Mouse (Mus musculus): ENCODE measurements at regions not wholly inside any gene's neighbourhood (a gene's known extent, or its start where the extent isn't known, plus 50 kb on each side); places are given as distances from the start of the nearest gene placed in this dataset.

DNA sequence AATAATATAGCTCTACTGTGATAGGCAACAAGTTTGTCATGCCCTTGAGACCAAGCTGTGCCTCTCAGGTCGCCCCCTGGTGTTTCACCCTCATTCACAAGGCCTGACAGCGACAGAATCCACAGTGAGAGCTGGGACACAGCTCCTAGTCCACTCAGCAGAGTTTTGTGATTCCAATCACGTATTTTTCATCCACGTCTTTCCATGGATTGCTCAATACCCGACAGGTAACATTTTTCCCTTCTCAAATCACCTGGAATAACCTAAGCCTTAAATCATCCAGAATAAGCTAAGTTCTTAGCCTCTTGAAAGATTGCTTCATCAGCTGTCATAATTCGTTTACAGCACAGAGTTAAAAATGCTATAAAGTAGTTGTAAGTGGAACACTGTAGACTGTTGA is 211.3 kb downstream of the Ccdc91 start:
- Histone ChIP-seq H3K4me3 (replicated peaks) (no peak overlapping the region), H3K9me3 (replicated peaks) (no peaks in the 10 kb centered on the region), H3K9ac (no peak overlapping the region), H3K4me1 (replicated peaks) (no peaks in the 10 kb centered on the region), H3K27ac (replicated peaks) (no peak overlapping the region), H3K4me2 (no peak overlapping the region), H3K27me3 (no peaks in the 10 kb centered on the region), H3K36me3 (replicated peaks) (no peaks in the 10 kb centered on the region)
- no peak for ATAC-seq (ENCODE audit: insufficient read depth)
- WGBS (ENCODE audit: insufficient replicate concordance): 45% methylated on average over 6 of the region's 6 CpGs

DNA sequence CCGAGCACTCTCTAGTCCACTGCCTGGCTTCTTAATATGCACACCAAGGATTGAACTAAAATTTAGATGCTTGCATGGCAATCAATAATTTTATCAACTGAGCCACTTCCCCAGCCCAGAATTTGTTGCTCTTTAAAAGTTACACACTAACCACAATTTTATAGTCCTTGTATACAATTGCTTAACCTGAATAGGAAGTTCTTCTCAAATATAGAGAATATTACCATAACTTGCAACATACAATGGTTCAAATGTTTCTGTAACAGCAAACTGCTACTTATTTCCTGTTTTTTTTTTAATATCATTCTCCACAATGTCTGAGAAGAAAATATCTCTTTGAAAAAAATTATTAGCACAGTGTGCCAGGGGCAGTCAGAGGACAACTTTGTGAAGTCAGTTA is 222.6 kb downstream of the Ccdc91 start:
- no peaks in the 10 kb centered on the region for H3K4me1 ChIP-seq (replicated peaks)
- no peak for ATAC-seq (ENCODE audit: insufficient read depth)
- WGBS (ENCODE audit: insufficient replicate concordance): 47% methylated on average over 1 of the region's 1 CpGs

DNA sequence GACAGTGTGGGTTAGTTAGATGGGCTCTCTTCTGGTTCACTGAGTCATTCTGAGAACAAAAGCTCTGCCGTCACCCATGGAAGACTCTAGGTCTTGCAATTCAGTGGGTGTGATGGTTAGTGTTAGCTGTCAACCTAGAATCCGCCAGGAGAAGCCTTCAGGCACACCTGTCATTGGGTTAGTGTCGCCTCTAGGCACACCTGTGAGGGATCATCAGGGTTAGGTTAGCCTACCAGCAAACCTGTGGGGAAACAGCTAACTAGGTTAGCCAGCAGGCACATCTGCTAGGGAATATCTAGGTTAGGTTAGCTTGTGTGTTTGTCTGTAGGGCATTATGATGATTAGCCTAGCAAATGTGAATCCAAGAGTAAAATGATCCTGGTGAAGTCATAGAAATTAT is 223.8 kb downstream of the Ccdc91 start:
- 51% methylated on average over 3 of the region's 3 CpGs for WGBS (ENCODE audit: insufficient replicate concordance)

More for the DNA sequence above, 222.6 kb downstream of the Ccdc91 start:
- no peaks in the 10 kb centered on the region for H3K27me3 ChIP-seq
- H3K9ac ChIP-seq: no peak overlapping the region
- H3K27ac ChIP-seq (replicated peaks): no peak overlapping the region
- no peak overlapping the region for H3K4me2 ChIP-seq
- H3K4me3 ChIP-seq (replicated peaks): no peak overlapping the region
- no peaks in the 10 kb centered on the region for H3K9me3 ChIP-seq (replicated peaks)
- no peaks in the 10 kb centered on the region for H3K36me3 ChIP-seq (replicated peaks)

DNA sequence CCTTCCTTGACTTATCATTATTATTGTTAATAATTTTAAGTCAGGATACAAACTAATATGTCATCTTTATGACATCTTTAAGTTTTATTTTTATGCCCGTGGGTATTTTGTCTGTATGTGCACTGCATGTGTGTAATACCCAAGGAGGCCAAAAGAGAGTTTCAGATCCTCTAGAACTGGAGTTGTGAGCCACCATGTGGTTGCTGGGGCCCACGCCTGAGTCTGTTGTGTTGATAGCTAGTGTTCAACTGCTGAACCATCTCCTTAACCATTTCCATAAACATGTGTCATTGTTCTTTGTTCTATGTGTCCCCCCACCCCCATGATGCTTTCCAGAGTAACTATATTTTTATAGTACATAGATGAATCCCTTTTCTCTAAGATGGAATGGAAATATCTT is 225.0 kb downstream of the Ccdc91 start:
- Histone ChIP-seq H3K36me3 (replicated peaks) (no peaks in the 10 kb centered on the region), H3K27me3 (no peaks in the 10 kb centered on the region), H3K4me3 (replicated peaks) (no peak overlapping the region), H3K4me2 (no peak overlapping the region), H3K9ac (no peak overlapping the region), H3K4me1 (replicated peaks) (no peaks in the 10 kb centered on the region), H3K27ac (replicated peaks) (no peak overlapping the region), H3K9me3 (replicated peaks) (no peaks in the 10 kb centered on the region)
- 33% methylated on average over 2 of the region's 2 CpGs for whole genome bisulfite sequencing (ENCODE audit: insufficient replicate concordance)
- no peak for ATAC-seq (ENCODE audit: insufficient read depth)

More for the DNA sequence above, 223.8 kb downstream of the Ccdc91 start:
- no peaks in the 10 kb centered on the region for H3K9me3 ChIP-seq (replicated peaks)
- no peaks in the 10 kb centered on the region for H3K36me3 ChIP-seq (replicated peaks)
- no peak overlapping the region for H3K9ac ChIP-seq
- H3K4me3 ChIP-seq (replicated peaks): no peak overlapping the region
- no peak overlapping the region for H3K27ac ChIP-seq (replicated peaks)
- H3K27me3 ChIP-seq: no peaks in the 10 kb centered on the region
- no peak for ATAC-seq (ENCODE audit: insufficient read depth)
- no peak overlapping the region for H3K4me2 ChIP-seq
- H3K4me1 ChIP-seq (replicated peaks): no peaks in the 10 kb centered on the region

DNA sequence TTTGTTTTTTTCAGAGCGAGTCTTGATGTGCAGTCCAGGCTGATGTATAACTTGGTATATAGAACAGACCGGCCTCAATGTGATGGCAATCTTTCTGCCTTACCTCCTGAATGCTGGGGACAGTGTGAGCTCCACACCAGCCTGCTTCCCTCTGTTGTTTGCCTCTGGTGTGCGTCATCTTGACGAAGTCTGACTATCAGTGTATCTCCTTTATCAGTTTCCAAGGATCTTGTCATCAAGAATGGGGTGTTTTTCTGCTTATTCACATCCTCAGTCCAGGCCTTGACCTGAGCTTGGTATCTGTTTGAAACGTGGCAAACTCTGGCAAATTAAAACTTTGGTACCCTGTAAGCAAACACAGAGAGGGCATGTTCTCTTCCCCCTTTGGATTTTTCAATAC is 226.3 kb downstream of the Ccdc91 start:
- H3K4me3 ChIP-seq (replicated peaks): no peak overlapping the region
- H3K27me3 ChIP-seq: no peaks in the 10 kb centered on the region
- no peaks in the 10 kb centered on the region for H3K9me3 ChIP-seq (replicated peaks)
- H3K36me3 ChIP-seq (replicated peaks): no peaks in the 10 kb centered on the region
- no peak overlapping the region for H3K27ac ChIP-seq (replicated peaks)
- no peaks in the 10 kb centered on the region for H3K4me1 ChIP-seq (replicated peaks)
- WGBS (ENCODE audit: insufficient replicate concordance): 48% methylated on average over 5 of the region's 5 CpGs
- H3K9ac ChIP-seq: no peak overlapping the region
- no peak for ATAC-seq (ENCODE audit: insufficient read depth)
- H3K4me2 ChIP-seq: no peak overlapping the region

DNA sequence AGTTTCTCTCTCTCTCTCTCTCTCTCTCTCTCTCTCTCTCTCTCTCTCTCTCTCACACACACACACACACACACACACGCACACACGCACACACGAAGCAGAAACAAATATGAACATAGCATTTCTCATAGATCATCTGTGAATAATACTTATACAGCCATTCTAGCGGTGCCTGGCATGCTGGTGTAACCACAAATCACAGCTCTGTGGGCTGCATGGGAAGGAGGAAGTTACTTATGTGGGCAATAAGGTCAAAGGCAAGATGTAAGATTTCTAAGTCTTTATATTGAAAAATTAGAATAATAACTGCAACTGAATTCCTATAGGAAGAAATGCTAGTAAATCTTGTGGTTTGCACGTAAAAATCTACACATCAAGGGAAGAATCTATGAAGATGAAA is 228.7 kb downstream of the Ccdc91 start:
- Histone ChIP-seq H3K9ac (no peak overlapping the region), H3K36me3 (replicated peaks) (no peaks in the 10 kb centered on the region), H3K27me3 (no peaks in the 10 kb centered on the region), H3K27ac (replicated peaks) (no peak overlapping the region), H3K9me3 (replicated peaks) (no peaks in the 10 kb centered on the region), H3K4me2 (no peak overlapping the region), H3K4me3 (replicated peaks) (no peak overlapping the region), H3K4me1 (replicated peaks) (no peaks in the 10 kb centered on the region)
- WGBS (ENCODE audit: insufficient replicate concordance): 54% methylated on average over 5 of the region's 5 CpGs
- ATAC-seq (ENCODE audit: insufficient read depth): no peak

DNA sequence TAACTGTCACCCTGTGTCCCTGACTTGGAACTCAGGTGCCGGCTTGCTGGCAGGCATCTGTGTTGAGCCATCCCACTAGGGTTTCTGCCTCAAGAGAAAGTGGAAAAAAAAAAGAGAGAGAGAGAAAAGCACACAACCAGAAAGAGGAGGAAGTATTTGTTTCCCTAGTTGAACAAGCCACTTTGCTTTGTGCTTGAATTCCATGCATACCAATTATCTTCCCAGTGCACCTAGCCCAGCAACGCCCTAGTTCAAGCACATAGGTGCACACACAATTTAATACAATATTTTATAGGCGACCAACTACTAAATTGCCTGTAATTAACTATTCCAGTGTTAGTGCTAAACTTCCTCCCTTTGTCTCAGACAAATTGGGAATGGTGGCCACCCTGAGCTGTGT is 230.3 kb downstream of the Ccdc91 start:
- Histone ChIP-seq H3K9me3 (replicated peaks) (no peaks in the 10 kb centered on the region), H3K9ac (no peak overlapping the region), H3K4me3 (replicated peaks) (no peak overlapping the region), H3K4me1 (replicated peaks) (no peaks in the 10 kb centered on the region), H3K36me3 (replicated peaks) (no peaks in the 10 kb centered on the region), H3K27me3 (no peaks in the 10 kb centered on the region), H3K4me2 (no peak overlapping the region), H3K27ac (replicated peaks) (no peak overlapping the region)
- ATAC-seq (ENCODE audit: insufficient read depth): no peak
- WGBS (ENCODE audit: insufficient replicate concordance): 57% methylated on average over 3 of the region's 3 CpGs

DNA sequence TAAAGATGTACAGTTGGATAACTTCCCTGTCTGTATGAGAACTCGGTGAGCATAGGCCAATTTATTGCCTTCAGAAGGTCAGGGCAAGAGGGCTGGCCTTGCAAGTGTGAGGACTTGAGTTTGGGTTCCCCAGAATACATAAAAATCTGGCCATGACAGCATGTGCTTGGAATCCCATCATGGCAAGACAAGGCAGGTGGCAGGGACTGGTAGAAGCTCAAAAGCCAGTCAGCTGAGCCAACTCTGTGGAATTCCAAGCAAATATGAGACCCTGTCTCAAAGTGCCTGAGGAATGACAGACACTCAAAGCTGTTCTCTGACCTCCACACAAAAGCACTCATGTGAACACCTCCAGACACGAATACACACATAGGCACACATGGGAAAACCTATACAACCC is 231.1 kb downstream of the Ccdc91 start:
- no peak overlapping the region for H3K4me3 ChIP-seq (replicated peaks)
- H3K4me2 ChIP-seq: no peak overlapping the region
- no peak for ATAC-seq (ENCODE audit: insufficient read depth)
- no peaks in the 10 kb centered on the region for H3K4me1 ChIP-seq (replicated peaks)
- H3K9me3 ChIP-seq (replicated peaks): no peaks in the 10 kb centered on the region
- no peak overlapping the region for H3K27ac ChIP-seq (replicated peaks)
- no peak overlapping the region for H3K9ac ChIP-seq
- H3K36me3 ChIP-seq (replicated peaks): no peaks in the 10 kb centered on the region
- no peaks in the 10 kb centered on the region for H3K27me3 ChIP-seq
- WGBS (ENCODE audit: insufficient replicate concordance): 45% methylated on average over 2 of the region's 2 CpGs

DNA sequence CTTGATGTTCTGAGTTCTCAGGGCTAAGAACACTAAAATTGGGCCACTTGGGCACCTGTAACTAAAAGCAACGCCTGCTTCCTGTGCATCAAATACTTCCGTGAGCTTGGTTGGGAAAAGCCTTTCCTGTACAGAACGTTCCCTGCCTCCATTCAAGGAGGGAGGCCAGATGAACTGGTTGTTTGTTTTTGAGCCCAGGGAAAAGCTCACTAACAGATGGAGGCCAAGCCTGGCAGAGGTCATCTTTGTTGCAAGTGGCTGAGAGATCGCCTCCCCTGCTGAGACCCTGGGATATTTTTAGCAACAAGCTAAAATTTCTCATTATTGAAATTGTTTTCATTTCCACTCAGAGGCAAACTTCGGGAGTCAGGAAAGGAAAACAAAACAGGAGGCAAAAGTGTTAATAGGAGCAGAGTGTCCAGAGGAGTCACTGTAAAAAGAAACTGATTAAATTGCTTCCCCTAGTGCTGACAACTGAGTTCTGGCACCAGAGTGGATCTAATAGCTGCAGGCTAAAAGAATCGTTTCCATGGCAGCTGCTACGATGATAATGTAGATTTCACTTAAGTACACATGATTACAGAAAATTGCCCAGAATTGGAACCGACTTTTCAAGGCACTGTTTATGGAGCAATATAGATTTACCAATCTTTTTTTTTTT is 242.6 kb downstream of the Ccdc91 start:
- no peak overlapping the region for H3K4me3 ChIP-seq (replicated peaks)
- H3K36me3 ChIP-seq (replicated peaks): no peaks in the 10 kb centered on the region
- no peaks in the 10 kb centered on the region for H3K27me3 ChIP-seq
- no peak overlapping the region for H3K4me2 ChIP-seq
- no peak overlapping the region for H3K27ac ChIP-seq (replicated peaks)
- H3K9me3 ChIP-seq (replicated peaks): no peaks in the 10 kb centered on the region
- WGBS (ENCODE audit: insufficient replicate concordance): 32% methylated on average over 8 of the region's 8 CpGs
- H3K9ac ChIP-seq: no peak overlapping the region
- no peak for ATAC-seq (ENCODE audit: insufficient read depth)
- H3K4me1 ChIP-seq (replicated peaks): no peaks in the 10 kb centered on the region

DNA sequence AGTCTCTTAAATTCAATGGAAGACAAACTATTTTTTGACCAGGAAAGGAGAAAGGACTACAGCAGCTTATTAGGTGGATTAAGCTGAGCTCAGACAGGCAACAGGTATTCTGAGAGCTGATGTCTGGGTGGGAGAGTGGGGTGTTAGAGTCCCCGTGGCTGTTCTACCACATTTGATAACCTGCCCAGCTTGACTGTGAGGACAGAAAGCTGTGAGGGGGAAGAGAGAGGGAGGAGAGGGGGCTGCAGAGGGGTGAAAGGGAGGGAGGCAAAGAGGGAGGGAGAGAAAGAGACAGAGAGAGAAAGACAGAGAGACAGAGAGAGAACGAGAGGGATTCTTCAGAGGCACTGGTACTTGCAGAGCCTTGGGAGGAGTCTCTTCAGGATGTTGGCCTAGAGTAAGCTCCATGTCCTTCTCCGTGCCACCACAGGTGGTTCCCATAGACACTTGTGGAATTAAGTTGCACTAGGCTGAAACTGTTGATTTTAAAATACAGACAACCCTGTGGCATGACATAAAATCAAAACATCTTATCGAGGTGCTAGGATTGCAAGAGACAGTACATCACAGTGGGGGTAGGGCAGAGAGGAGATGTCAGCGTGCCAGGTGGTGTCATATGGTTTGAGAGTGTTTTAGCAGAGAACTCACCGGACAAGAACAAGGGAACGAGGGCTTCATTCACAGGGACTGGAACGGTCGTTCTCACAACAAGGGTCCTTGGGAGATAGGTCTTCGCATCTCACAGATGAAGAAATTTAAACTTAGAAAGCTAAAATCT is 243.3 kb downstream of the Ccdc91 start:
- no peak overlapping the region for H3K9ac ChIP-seq
- no peak overlapping the region for H3K27ac ChIP-seq (replicated peaks)
- no peak overlapping the region for H3K4me2 ChIP-seq
- no peak overlapping the region for H3K4me3 ChIP-seq (replicated peaks)
- H3K36me3 ChIP-seq (replicated peaks): no peaks in the 10 kb centered on the region
- no peaks in the 10 kb centered on the region for H3K9me3 ChIP-seq (replicated peaks)
- ATAC-seq (ENCODE audit: insufficient read depth): no peak
- WGBS (ENCODE audit: insufficient replicate concordance): 61% methylated on average over 10 of the region's 10 CpGs
- H3K27me3 ChIP-seq: no peaks in the 10 kb centered on the region
- H3K4me1 ChIP-seq (replicated peaks): no peaks in the 10 kb centered on the region

DNA sequence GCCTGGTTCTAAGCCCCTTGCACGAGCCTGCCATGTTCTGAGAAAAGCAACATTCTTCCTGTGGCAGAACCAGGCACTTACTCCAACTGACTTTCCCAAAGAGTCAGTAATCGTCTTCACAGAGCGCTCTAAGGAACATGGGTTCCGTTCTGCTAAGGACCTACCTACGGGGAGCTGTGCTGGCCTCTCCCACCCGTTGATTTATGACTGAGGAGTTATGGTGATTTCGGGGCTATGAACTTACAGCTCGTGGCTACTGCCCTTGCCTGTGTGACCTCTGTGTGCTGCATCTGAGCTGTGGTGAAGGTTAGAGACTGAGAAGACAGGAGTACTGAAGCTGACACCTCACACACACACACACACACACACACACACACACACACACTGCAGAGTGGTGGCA is 243.9 kb downstream of the Ccdc91 start:
- WGBS (ENCODE audit: insufficient replicate concordance): 60% methylated on average over 8 of the region's 8 CpGs
- ATAC-seq (ENCODE audit: insufficient read depth): no peak
- no peaks in the 10 kb centered on the region for H3K27me3 ChIP-seq

DNA sequence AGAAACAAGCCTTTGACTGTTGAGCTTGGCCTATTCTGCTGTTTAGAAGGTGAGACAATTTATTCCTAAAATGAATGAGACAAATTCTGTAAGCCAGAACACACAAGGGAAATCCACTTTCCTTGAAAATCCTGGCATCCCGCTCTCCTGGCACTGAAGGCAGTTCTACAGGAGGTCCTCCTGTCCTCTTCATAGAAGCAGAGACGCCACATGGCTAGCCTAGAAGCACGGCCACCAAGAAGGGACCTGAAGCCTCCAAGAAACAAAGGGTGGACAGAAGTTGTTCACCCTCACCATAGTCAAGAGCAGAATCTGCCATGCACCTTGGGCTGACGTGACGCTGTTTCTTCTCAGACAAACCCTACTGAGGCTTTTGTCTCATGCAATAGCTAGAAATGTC is 247.7 kb downstream of the Ccdc91 start:
- WGBS (ENCODE audit: insufficient replicate concordance): 66% methylated on average over 5 of the region's 5 CpGs
- Histone ChIP-seq H3K4me3 (replicated peaks) (no peak overlapping the region), H3K27ac (replicated peaks) (no peak overlapping the region), H3K36me3 (replicated peaks) (no peaks in the 10 kb centered on the region), H3K9ac (no peak overlapping the region), H3K4me1 (replicated peaks) (no peaks in the 10 kb centered on the region), H3K27me3 (no peaks in the 10 kb centered on the region), H3K4me2 (no peak overlapping the region), H3K9me3 (replicated peaks) (no peaks in the 10 kb centered on the region)
- no peak for ATAC-seq (ENCODE audit: insufficient read depth)

More for the DNA sequence above, 243.9 kb downstream of the Ccdc91 start:
- Histone ChIP-seq H3K9me3 (replicated peaks) (no peaks in the 10 kb centered on the region), H3K27ac (replicated peaks) (no peak overlapping the region), H3K4me2 (no peak overlapping the region), H3K4me3 (replicated peaks) (no peak overlapping the region), H3K9ac (no peak overlapping the region), H3K4me1 (replicated peaks) (no peaks in the 10 kb centered on the region), H3K36me3 (replicated peaks) (no peaks in the 10 kb centered on the region)
